Mouse (Mus musculus): Measurements from ENCODE around the gene Pex11g.

Gene Pex11g

GRCm38 (mm10) chr8:3415661-3416060, 51.8 kb downstream of the Pex11g start:
- DNase-seq (ENCODE audit: low spot score), result no peak

GRCm38 (mm10) chr8:3415259-3415658, 52.2 kb downstream of the Pex11g start:
- DNase-seq (ENCODE audit: low spot score), result no peak

- DNase-seq (ENCODE audit: low spot score), result no peak
These were observed 52.8 kb downstream of the Pex11g start for GRCm38 (mm10) chr8:3414639-3415190.

- no peak for DNase-seq (ENCODE audit: low spot score)
These were observed 54.7 kb downstream of the Pex11g start for GRCm38 (mm10) chr8:3412816-3413215.

GRCm38 (mm10) chr8:3411901-3412301, 55.6 kb downstream of the Pex11g start:
- no peak for DNase-seq (ENCODE audit: low spot score)

- no peak for DNase-seq (ENCODE audit: low spot score)
These were observed 56.4 kb downstream of the Pex11g start for GRCm38 (mm10) chr8:3411085-3411484.

GRCm38 (mm10) chr8:3407417-3407816, 60.1 kb downstream of the Pex11g start:
- DNase-seq (ENCODE audit: low spot score), result no peak

All from layer of hippocampus, adult 11-12 months (tissue).